In the genomic region with DNA sequence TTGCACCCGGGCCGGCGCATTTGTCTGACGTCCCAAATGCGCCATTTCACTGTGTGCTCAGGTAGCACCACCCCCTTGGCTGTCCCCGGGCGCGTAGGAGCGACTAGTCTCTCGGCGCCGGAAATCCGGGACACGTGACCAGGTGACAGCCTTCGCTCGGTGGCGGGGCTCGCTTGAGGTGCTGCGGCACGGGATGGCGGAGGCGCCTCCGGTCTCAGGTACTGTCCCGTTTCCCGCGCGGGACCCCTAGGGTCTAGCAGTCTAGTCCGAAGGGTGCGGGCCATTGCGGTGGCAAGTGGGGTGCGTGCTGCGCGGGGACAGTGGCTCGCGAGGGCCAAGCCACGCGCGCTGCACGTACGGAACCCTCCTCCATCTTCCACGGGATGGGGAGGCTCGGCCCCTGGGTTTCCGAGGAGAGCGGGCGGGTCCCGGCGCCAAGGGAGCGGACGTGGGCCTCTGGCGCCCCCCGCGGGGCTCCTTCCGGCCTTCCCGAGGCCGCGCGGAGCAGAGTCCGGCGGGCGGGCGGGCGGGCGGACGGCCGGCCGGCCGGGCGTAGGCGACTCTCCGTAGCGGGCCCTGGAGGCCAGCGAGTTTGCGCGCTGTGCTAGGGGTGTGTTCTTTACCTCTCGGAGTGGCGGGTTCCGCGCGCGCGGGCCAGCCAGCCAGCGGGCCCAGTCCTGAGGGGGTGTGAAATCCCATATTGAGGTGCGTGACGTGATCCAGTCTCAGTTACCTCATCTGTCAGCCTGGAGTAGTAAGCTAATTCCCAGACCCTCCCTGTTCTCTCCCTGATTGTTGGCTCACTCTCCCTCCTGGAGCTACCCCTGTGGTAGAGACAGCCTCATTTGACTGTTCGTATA, we compare ENCODE assay signal across 1 mouse cellular context.
TF ChIP-seq lines count a peak whose summit lies in the region.

TSS of gene Nfx1 (plus strand) at position 65 of the 860 bp plus-strand sequence.

TF ChIP-seq in CH12.LX, 34 proteins besides CTCF, POLR2A, EP300 and RAD21 (continued from another document):
- TF ChIP-seq NRF1 (IDR thresholded peaks at IDR 0.05; ENCODE audit: low read depth, low read length) (peak; percentile 54), TBP (conservative IDR thresholded peaks at IDR 0.05; ENCODE audit: low read depth, low read length) (0 out of 2 replicates have a peak, but pooled peaks have one; percentile 48), CHD2 (IDR thresholded peaks at IDR 0.05; ENCODE audit: low read length) (peak; percentile 67; the same call in 1 of the 2 replicates), GABPA (IDR thresholded peaks at IDR 0.05; ENCODE audit: insufficient replicate concordance, low read depth, low read length) (peak; percentile 35; the same call in 1 of the 2 replicates), IRF4 (IDR thresholded peaks at IDR 0.05; ENCODE audit: low read depth, low read length) (no peak), MEF2A (IDR thresholded peaks at IDR 0.05; ENCODE audit: borderline replicate concordance, low read depth, low read length) (peak; percentile 47; the same call in 1 of the 2 replicates), JUND (conservative IDR thresholded peaks at IDR 0.05; ENCODE audit: low read depth, low read length) (no peak), MAX (IDR thresholded peaks at IDR 0.05; ENCODE audit: low read length) (peak; percentile 97), ETS1 (conservative IDR thresholded peaks at IDR 0.05; ENCODE audit: low read depth, low read length) (peak; percentile 75), ZC3H11A (IDR thresholded peaks at IDR 0.05; ENCODE audit: low read depth, low read length) (no peak), MYC (IDR thresholded peaks at IDR 0.05; ENCODE audit: low read depth, low read length) (peak; percentile 83), BHLHE40 (IDR thresholded peaks at IDR 0.05; ENCODE audit: low read depth, low read length) (peak; percentile 99), NELFE (IDR thresholded peaks at IDR 0.05; ENCODE audit: low read depth, low read length) (peak; percentile 93), ZMIZ1 (IDR thresholded peaks at IDR 0.05; ENCODE audit: low read depth, low read length) (peak; percentile 87), POLR2AphosphoS2 (IDR thresholded peaks at IDR 0.05; ENCODE audit: low read depth, low read length) (peak; percentile 95), ZKSCAN1 (IDR thresholded peaks at IDR 0.05; ENCODE audit: borderline replicate concordance, low read depth, low read length) (peak; percentile 14; the same call in 1 of the 2 replicates), MAZ (IDR thresholded peaks at IDR 0.05; ENCODE audit: low read depth, low read length) (peak; percentile 93), SIN3A (IDR thresholded peaks at IDR 0.05; ENCODE audit: low read length) (peak; percentile 98), CHD1 (IDR thresholded peaks at IDR 0.05; ENCODE audit: low read depth, low read length) (no peak), MAFK (IDR thresholded peaks at IDR 0.05; ENCODE audit: insufficient replicate concordance, low read length) (no peak), SMC3 (IDR thresholded peaks at IDR 0.05; ENCODE audit: low read depth, low read length) (no peak), ELF1 (IDR thresholded peaks at IDR 0.05; ENCODE audit: low read depth, low read length) (peak; percentile 88), PAX5 (IDR thresholded peaks at IDR 0.05; ENCODE audit: low read length) (no peak), JUN (IDR thresholded peaks at IDR 0.05; ENCODE audit: insufficient read depth, low read depth, low read length) (no peak), UBTF (IDR thresholded peaks at IDR 0.05; ENCODE audit: low read depth, low read length) (0 out of 2 replicates have a peak, but pooled peaks have one; percentile 56), USF1 (IDR thresholded peaks at IDR 0.05; ENCODE audit: low read depth, low read length) (peak; percentile 96), KAT2A (IDR thresholded peaks at IDR 0.05; ENCODE audit: insufficient replicate concordance, low read length) (peak; percentile 85; the same call in 1 of the 2 replicates), RCOR1 (conservative IDR thresholded peaks at IDR 0.05; ENCODE audit: low read depth, low read length) (peak; percentile 73; the same call in 1 of the 2 replicates), E2F4 (IDR thresholded peaks at IDR 0.05; ENCODE audit: insufficient replicate concordance, low read depth, low read length) (no peak), TCF12 (IDR thresholded peaks at IDR 0.05; ENCODE audit: low read depth, low read length) (peak; percentile 93), MXI1 (IDR thresholded peaks at IDR 0.05; ENCODE audit: low read depth, low read length) (peak; percentile 99)
